Mouse (Mus musculus): Measurements from ENCODE around the gene Notch2.
"Not testable (repeated sequence)": the region's sequence is repeated elsewhere in the genome, so short reads cannot be mapped to it uniquely, and the experiment has no call there.

The Notch2 gene

DNA sequence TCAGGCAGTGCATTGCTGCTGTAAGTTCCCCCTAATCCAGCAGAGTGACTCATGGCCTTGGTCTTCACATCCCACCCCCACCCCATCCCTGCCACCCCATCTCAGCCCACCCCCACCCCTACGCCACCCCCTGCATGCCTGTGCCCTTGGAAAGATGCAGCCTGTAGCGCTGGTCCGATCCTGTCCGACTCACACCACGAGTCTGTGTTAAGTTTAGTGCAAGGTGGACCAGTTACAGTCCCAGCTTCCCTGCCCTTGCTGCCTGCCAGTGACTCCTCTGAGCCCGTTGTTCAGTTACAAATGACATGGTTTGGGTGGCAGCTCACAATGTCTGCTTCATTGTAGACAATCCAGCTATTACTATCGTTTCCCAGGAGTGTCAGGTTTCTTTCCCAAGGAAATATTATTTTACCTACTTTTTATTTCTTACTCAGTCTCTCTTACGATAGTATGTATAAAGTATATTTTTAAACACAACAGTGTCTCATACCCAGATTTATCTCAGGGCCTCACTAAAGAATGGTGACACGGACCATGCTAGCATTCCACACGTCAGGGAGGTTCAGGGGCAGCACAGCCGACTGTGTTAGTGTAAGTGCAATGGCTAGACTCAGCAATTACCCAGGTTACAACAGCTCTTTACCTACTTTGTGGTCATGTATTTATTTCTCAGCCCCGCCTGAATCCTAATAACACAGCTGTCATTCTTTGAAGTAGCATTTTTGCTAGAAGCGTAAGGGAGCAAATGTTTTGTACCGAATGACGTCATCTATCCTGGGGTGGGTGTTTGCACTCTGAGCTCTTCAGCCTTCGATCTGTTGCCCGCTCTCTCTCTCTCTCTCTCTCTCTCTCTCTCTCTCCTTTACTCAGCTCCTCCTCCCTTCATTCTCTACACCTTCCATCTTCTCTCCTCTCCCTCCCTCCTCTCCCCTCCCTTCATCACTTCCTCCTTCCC, 81.6 kb downstream of the Notch2 start:
- no peak for DNase-seq (ENCODE audit: low spot score in 2 of 2)

DNA sequence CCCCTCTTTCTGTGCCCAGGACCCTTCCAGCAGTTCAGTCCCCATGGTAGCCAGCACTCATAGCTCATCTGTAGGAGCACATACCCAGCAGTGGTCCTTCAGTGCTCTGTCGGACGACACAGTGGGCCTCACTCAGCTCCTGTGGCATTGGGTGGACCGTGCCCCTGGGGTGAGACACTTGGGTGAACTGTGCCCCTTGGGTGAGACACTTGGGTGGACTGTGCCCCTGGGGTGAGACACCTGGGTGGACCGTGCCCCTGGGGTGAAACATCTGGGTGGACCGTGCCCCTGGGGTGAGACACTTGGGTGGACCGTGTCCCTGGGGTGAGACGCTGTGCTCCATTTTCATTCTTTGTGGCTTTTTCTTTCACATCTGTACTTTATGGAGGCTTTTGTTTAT, 83.7 kb downstream of the Notch2 start:
- no peak for DNase-seq (ENCODE audit: low spot score in 2 of 2)

DNA sequence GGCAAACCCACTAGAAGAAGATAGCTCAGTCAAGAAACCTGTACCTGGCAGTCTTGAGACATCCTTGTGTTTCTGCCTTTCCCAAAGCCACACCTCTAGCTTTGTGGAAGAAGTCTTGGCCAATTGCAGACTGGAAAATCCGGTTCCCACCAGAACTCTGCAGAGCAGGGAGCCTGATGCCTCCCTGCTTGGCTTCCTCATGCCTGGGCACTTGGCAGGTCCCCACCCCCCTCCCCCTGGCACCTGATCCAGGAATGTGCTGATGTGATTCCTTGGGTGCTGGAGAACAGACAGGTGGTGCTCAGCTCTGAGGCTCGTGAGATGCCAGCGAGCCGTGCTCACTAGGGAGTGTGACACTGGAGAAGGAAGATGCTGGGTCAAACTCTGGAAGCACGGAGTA, 85.3 kb downstream of the Notch2 start:
- DNase-seq (ENCODE audit: low spot score in 2 of 2): no peak

DNA sequence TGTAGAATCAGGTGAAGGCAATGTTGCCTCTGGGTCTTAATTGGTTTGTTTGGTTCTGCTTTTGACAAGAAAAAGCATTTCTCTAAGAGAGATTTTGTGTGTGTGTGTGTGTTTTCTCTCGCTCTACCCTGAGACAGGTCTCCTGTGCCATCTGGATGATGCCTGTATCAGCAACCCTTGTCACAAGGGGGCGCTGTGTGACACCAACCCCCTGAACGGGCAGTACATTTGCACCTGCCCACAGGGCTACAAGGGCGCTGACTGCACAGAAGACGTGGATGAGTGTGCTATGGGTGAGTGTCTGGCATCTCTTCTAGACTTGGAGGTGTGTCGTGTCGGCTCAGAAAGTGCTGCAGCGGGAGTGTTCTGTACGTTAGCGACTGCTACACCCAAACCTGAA, 86.0 kb downstream of the Notch2 start:
- DNase-seq (ENCODE audit: low spot score in 2 of 2): no peak

DNA sequence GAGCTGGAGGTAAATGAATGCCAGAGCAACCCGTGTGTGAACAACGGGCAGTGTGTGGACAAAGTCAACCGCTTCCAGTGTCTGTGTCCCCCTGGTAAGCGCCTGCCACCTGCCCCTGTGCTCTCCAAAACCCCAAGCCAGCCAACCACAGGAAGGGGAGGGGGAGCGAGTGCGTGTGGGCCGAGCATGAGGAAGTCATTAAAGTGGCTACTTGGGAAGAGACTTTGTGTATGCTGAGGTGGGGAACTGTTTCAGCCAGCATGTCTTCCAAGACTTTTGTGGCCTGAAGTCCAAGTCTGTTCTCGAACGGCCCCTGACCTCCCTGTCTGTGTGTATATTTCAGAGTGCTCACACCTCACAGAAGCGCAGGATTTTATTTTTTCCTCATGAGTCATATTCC, 88.2 kb downstream of the Notch2 start:
- DNase-seq (ENCODE audit: low spot score in 2 of 2): no peak

DNA sequence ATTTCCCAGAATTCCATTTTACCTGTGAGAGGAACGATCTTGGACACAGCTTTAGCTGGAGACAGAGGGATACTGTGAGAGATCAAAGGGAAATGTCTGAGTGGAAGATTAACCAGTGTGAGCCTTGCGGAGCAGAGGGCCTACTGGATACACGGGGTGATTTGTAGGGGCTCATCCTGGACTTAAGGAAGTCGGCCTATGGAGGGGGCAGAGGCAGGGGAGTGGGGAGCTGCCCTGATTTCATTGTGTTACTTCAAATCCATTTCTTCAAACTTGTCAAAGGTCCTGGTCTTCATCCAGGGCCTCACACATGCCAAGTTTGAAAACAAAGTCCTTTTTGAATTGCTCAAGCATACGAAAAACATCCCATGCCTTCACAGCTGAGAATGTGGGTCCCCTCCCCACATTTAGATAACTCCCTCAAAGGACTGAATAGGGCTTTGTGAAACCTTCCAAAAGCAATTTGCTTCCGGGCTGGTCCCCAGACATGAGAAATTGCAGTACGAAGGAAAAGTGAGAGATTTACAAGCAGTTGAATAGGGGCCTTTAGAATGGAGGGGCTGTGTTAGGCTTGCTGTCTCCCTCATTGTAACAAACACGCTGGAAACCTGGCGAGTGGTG, 91.6 kb downstream of the Notch2 start:
- peak; percentile 36 to 48 for DNase-seq (ENCODE audit: low spot score in 2 of 2)

DNA sequence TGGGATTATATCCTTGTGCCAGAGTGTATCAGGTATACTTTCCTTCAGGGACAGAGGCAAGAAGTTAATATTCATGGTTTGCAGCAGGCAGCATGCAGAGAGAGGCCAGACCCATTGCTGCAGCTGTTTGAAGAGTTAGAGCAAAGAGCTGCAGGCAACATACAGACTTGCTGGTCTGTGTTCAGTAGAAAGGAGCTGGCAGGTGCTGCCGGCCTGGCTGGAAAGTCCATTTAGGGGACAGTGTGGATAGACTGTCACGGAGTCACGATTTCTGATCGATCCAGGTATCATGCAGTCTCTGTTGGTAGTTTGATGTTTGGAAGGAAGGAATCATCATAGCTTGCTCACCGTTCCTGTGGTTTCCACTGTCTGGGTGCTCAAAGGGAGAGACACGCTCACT, 92.2 kb downstream of the Notch2 start:
- no peak for DNase-seq (ENCODE audit: low spot score in 2 of 2)

DNA sequence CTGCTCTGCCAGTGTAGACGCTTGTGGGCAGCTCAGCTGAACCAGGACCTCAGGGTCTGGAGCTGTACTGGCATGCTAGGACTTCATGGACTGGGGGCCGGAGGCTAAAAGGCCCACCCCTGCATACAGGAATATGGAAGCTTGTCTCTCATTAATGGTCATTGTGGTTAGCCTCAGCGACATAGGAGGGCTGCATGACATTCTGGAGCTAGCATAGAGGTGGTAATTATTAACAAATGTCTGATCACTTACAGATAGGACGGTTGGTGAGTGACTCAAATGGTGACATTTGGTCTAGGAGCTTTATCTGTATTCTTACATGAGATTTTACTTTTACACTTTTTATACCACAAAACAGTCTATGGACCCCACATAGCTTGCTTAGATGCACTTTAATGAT, 92.8 kb downstream of the Notch2 start:
- no peak for DNase-seq (ENCODE audit: low spot score in 2 of 2)

DNA sequence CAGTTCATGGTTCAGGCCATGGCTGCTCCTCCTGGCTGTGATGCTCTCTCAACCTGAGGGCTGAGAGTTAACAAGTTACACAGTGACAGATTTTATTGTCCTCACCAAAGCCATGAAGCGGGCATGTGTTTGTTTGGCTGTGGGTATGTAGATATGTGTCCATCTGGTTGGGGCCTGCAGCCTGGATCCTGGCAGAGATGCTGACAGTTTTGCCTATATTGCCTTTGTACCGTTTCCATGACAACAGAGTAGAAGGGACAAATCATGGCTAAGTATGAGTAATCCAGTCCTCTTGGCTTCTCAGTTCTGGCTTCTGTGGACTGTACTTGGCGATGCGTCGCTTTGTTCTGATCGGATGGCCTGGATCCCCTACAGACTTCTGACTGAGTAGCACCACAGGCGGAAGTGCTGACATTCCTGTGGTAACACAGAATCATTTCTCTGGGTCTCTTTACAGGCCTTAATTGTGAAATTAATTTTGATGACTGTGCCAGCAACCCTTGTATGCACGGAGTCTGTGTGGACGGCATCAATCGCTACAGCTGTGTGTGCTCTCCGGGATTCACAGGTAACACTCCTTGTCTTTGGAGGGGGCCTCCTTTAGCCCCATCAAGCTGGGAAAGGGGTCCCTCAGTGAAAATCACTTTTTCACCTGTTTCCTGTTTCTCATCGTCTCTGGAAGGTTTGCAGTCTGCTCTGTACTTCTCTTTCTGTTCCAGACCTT, 93.4 kb downstream of the Notch2 start:
- peak in 1 of 2 experiments; percentile 59 for DNase-seq (ENCODE audit: low spot score in 2 of 2)

DNA sequence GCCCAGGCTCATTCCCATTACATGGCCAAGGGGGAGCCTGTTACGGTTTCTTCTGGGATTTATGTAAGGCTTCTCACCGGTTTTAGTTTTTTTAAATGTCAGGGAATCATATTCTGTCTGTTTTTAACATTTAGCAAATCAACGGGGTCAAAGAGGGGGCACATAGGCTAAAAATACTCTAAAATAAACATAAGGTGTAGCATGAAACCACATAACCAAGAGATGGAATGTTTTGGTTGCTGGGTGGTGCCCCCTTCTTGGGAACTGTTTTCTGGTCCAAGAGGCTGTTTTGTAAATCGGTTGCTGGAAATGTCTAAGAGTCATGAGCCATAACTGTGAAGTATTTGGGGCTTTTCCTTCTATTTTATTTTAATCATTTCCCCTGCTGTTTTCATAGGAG, 95.1 kb downstream of the Notch2 start:
- DNase-seq (ENCODE audit: low spot score in 2 of 2): no peak

DNA sequence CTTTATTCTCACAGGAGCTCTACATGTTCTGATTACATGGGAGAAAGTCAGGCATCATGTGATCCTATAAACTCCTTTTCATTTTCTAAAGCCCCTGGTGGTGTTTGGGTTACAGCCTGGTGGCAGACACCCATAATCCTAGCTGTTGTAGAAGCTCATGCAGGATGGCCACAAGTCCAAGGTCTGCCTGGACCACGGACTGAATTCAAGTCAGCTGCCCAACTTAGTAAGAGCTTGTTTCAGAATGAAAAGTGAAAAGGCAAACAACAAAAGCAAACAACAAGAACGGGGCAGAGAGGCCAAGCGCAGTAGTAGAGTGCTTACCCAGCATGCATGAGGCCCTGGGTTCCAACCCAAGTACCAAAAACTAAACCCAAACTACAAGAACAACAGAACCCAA, 95.5 kb downstream of the Notch2 start:
- DNase-seq (ENCODE audit: low spot score in 2 of 2): no peak

DNA sequence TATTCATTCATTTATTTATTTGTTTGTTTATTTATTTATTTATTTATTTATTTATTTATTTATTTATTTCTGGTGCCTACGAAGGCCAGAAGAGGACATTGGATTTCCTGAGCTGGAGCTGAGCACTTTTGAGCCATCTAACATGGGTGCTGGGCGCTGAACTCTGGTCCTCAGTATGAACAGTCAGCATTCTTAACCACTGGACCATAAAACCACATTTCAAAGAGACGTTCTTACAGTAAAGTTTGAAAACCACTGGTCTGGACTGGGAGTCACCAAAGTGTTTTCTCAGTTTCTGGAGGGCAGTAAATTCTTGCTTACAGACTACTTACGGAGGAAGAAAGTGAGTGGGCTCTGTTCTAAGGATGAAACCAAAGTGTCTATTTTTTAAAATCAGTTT, 97.3 kb downstream of the Notch2 start:
- no peak for DNase-seq (ENCODE audit: low spot score in 2 of 2)

DNA sequence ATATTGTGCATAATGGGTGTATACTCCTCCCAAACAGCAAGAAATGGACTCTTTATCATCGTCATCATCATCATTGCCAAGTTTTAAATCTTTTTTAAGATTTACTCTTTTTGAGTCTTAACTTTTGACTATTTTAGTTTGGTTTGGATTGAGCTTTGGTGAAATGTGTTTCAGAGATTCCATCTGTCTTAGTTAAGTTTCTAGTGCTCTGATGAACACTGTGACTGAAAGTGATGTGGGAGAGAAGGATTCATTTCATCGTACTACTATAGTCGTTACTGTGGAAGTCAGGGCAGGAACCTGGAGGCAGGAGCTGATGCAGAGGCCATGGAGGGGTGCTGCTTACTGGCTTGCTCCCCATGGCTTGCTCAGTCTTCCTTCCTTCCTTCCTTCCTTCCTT, 104.9 kb downstream of the Notch2 start:
- DNase-seq (ENCODE audit: low spot score in 2 of 2): no peak

DNA sequence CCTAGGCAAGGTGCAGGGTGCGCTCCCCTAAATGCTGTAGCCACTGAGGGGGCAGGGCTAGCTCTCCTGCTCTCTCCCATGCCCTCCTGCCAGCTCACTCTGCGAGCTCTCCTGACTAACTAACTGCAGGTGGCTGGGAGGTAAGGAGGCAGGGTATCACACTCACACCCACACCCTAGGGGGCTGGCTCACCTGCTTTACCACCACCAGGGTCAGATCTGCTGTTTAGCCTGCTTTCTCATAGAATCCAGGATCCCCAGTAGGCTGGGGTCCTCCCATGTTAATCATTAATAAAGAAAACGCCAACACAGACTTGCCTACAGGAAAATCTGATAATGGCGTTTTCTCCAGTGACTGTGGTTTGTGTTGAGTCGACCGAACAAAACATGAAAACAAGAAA, 106.0 kb downstream of the Notch2 start:
- no peak for DNase-seq (ENCODE audit: low spot score in 2 of 2)

DNA sequence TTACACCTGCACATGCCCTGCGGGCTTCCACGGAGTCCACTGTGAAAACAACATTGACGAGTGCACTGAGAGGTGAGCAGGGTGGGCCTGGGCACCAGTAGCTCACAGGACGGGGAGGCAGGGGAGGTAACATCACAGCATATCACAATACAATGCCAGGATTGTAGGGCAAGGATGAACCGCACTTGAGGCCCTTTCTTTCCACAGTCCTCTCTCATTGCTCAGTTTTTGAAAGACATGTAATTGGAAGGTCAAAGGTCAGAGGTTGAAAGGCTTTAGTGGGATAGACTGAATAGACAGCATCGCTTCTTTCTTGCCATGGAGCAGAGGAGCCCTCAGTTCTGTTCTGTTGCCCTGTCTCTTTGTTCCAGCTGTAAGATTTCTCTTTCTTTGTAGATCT, 107.6 kb downstream of the Notch2 start:
- DNase-seq (ENCODE audit: low spot score in 2 of 2): no peak

DNA sequence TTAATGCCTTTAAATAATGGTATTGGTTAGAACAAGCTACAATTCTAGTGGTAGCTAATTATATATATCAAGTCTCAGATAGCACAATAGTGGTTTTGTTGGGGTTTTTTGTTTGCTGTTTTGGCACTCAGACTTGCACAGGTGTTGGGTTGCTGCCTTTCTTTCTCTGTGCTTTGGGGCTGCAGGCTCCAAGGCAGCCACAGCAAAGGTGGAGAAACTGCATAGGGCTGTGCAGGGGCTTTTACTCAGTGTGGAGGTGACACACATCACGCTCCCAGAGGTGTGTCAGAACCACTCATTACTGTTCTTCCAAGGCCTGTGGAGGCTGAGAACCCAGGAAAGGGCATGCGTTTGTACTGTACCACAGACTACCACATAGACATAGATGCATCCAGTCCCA, 114.4 kb downstream of the Notch2 start:
- DNase-seq (ENCODE audit: low spot score in 2 of 2): no peak

DNA sequence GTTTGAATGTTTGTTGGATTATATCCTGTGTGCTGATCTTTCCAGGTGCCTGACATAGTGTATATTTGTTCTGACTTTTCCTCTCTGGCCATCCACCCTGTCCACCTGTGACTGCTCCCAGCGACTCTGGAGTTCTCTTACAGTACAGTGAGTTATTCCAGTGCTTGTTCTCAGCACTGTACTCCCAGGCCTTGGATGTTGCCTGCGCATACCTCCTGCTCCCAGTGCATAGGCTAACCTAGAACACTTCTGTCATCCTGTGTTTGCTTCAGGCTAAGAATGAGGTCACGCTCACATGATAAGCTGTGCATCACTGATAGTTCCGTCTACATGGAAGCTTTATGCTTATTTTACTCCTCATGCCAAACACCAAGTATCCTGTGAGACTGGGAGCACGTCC, 115.4 kb downstream of the Notch2 start:
- DNase-seq (ENCODE audit: low spot score in 2 of 2): no peak

DNA sequence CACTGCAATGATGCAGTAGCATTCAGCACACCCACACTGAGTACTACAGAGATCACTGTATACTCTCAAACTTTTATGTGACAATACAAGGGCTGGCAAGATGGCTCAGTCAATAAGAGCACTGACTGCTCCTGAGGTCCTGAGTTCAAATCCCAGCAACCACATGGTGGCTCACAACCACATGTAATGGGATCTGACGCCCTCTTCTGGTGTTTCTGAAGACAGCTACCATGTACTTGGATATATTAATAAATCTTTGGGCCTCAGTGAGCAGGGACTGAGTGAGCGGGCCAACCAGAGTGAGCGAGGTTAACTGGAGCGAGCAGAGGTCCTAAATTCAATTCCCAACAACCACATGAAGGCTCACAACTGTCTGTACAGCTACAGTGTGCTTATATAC, 118.8 kb downstream of the Notch2 start:
- not testable (repeated sequence) for DNase-seq (ENCODE audit: low spot score in 2 of 2)

DNA sequence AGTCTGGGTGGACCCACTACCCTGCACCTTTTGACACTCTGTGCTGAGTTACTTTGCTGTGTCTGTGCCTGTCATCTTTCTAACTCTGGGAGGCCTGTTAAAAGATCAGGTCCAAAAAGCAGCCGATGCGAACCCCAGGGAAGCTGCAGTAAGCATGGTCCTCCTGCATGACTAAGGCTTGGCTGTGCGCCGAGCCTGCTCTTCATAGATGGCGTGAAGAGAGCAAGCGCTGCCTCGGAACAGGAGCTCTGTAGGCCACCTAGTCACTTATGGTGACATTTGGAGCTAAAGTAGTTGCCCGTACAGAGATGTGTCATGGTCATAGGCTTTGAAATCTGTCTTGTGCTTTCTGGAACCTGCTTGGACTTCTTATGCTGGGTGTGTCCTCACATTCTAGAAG, 119.3 kb downstream of the Notch2 start:
- DNase-seq (ENCODE audit: low spot score in 2 of 2): no peak

DNA sequence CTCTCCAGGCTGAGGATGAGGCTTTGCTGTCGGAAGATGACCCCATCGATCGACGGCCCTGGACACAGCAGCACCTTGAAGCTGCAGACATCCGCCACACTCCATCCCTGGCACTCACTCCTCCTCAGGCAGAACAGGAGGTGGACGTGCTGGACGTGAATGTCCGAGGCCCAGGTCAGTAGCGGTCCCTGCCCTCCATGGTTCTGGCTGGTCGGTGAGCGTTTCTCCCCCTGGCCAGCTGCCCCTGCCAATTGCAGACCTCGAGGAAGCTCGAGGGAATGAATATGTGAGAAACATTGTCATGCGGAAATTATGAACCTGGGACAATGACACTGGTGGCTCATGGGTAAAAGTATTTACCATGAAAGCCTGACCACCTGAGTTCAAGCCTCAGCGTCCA, 128.1 kb downstream of the Notch2 start:
- no peak for DNase-seq (ENCODE audit: low spot score in 2 of 2)

DNA sequence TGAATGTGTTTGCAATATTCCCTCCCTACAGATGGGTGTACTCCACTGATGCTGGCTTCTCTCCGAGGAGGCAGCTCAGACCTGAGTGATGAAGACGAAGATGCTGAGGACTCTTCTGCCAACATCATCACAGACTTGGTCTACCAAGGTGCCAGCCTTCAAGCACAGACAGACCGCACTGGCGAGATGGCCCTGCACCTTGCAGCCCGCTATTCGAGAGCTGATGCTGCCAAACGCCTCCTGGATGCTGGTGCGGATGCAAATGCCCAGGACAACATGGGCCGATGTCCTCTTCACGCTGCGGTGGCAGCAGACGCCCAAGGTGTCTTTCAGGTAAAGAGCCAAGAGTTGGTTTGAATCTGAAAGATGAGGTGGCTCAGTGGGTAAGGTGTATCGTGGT, 129.5 kb downstream of the Notch2 start:
- DNase-seq (ENCODE audit: low spot score in 2 of 2): no peak

DNA sequence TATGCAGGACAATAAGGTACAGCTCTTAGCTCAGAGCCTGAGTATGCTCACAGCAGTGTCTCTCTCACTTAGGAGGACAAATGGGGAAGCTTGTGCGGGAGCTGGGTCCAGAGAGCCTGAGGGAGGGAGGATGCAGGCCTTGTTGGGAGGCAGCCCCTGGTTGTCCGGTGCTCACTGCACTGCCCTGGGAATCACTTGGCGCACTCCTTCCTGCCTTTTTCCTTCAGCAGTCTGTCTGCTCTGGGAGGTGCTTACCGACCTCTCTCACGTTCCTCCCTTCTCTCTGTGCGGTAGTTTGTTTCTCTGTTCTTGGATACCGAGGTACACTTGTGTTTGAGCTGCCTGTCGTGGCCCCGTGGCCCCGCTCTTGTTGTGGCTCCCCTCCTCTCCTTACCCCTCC, 131.9 kb downstream of the Notch2 start:
- no peak for DNase-seq (ENCODE audit: low spot score in 2 of 2)

Measured in right cerebral cortex, postnatal 10 days (tissue).